Mouse (Mus musculus) liver, embryonic 16.5 days (tissue): ENCODE measurements around the gene Htr2b. TPM values are rescaled to one million over a fixed set of nuclear protein-coding genes. Genes with fewer than 3 reads are reported as not detected.

Experiments
- ATAC-seq: fragments of 200-750 bp; cut with Nextera tagmentation; 2 replicates; pipeline ENCODE4 v1.8.0; 2017; ENCODE audit warnings: low read depth, mild to moderate bottlenecking, moderate number of reproducible peaks, moderate library complexity
- H3K27ac ChIP-seq: fragments of 300-500 bp; sonication (generic); 2 replicates; pipeline ENCODE4 v1.5.1; 2014; ENCODE audit warnings: mild to moderate bottlenecking, low read length
- H3K27me3 ChIP-seq: fragments of 300-500 bp; sonication (generic); 2 replicates; pipeline ENCODE4 v1.6.1; 2014; ENCODE audit warnings: low read depth, low read length, mixed read lengths; ENCODE audit not compliant: control insufficient read depth, insufficient read depth
- H3K36me3 ChIP-seq: fragments of 300-500 bp; sonication (generic); 2 replicates; pipeline ENCODE4 v1.6.1; 2014; ENCODE audit warnings: mild to moderate bottlenecking; ENCODE audit not compliant: control insufficient read depth, insufficient read depth
- H3K4me1 ChIP-seq: fragments of 300-500 bp; sonication (generic); 2 replicates; pipeline ENCODE4 v1.6.1; 2014; ENCODE audit warnings: low read depth, low read length, mixed read lengths; ENCODE audit not compliant: control insufficient read depth
- H3K4me2 ChIP-seq: fragments of 300-500 bp; sonication (generic); 2 replicates; pipeline ENCODE4 v1.6.1; 2014; ENCODE audit warnings: low read depth, low read length, mixed read lengths
- H3K4me3 ChIP-seq: fragments of 300-500 bp; sonication (generic); 2 replicates; pipeline ENCODE4 v1.5.1; 2014; ENCODE audit warnings: low read depth, mild to moderate bottlenecking, low read length
- H3K9ac ChIP-seq: fragments of 300-500 bp; sonication (generic); 2 replicates; pipeline ENCODE4 v1.6.1; 2014; ENCODE audit warnings: low read depth, low read length
- H3K9me3 ChIP-seq: fragments of 300-500 bp; sonication (generic); replicated peaks from 2 replicates; pipeline ENCODE4 v1.6.1; 2016; ENCODE audit warnings: low read length; ENCODE audit not compliant: control insufficient read depth
- WGBS: fragments of 180-500 bp; shearing (Covaris S2); extraction: QIAGEN DNeasy Blood & Tissue Kit; methylation state at CpG from one replicate; pipeline ENCODE4 v1.1.7; 2014; ENCODE audit not compliant: insufficient replicate concordance; 5-methylcytosine and 5-hydroxymethylcytosine counted together
- polyA plus RNA-seq: library from polyadenylated mRNA; unstranded; fragments of >200 nt; fragmentation: Nextera tagmentation; extraction: Ambion mirVana; gene quantifications from 2 replicates; pipeline ENCODE4 v1.2.1, GENCODE M21; 2015

Gene Htr2b
- polyA plus RNA-seq, 1 experiment from 2014 or later: 0.06 TPM

DNA sequence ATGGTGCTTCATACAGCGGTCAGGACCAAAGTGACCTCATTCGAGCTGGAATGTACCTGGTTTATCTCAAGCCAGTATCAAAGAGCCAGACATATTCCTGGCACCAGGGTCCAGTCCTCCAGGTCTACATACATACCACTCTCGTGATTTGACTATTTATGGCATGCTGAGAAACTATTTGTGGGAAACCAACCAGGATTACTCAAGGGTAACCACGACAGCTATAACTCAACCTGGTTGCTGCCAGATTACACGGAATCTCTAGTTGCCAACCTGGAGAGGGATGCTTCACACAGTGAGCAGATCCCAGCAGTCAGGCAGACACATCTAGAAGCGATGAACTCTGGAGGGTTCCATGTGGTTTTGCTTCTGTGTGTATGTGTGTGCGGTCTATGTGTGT lies 39.6 kb upstream of the Htr2b start:
- Histone ChIP-seq H3K36me3 (no peaks in the 10 kb centered on the region), H3K4me3 (no peak overlapping the region), H3K4me1 (peaks cover 21% of the 10 kb centered on the region), H3K9ac (no peak overlapping the region), H3K27me3 (no peaks in the 10 kb centered on the region), H3K4me2 (no peak overlapping the region), H3K9me3 (no peaks in the 10 kb centered on the region), H3K27ac (no peak overlapping the region)
- no peak for ATAC-seq
- WGBS: 69% methylated on average over 7 of the region's 7 CpGs

DNA sequence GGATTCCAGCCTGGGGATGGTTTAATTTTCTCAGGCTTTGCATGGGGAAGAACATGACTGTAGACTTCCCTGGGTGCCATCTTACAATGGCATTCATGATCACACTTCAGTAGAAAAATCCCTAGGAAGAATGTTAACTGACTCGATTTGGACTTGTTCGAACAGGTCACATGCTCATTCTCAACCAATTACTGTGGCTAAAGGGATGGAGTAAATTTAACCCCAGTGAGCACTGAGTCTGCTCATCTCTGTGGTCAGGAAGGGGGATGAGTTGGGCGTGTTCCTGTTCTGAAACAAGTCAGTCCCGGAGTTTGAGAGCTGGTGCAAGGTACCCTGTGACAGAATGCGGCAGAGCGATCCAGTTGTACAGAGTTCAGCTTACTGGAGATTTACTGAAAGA lies 39.2 kb upstream of the Htr2b start:
- 59% methylated on average over 6 of the region's 6 CpGs for WGBS

DNA sequence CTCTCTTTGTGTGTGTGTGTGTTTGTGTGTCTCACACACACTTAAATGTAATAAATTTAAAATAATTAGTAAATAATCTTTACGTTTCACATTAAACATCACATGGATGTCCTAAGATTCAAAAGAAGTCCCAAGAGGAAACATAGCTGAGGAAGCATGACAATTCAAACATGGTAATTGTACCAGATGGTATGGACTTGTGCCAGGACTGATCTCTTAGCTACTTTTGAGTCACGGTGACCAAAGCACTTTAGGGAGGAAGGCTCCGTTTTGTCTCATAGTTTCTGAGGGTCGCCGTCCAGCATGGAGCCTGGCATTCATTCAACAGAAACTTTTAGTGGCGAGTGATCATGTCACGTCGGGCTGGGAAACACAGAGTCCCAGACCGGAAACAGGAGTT lies 36.4 kb upstream of the Htr2b start:
- H3K27me3 ChIP-seq: no peaks in the 10 kb centered on the region
- no peak for ATAC-seq
- H3K9ac ChIP-seq: no peak overlapping the region
- no peak overlapping the region for H3K27ac ChIP-seq
- no peaks in the 10 kb centered on the region for H3K9me3 ChIP-seq
- H3K36me3 ChIP-seq: no peaks in the 10 kb centered on the region
- peaks cover under 1% of the 10 kb centered on the region for H3K4me1 ChIP-seq
- 69% methylated on average over 9 of the region's 9 CpGs for WGBS
- no peak overlapping the region for H3K4me2 ChIP-seq
- no peak overlapping the region for H3K4me3 ChIP-seq

More for the DNA sequence above, 39.2 kb upstream of the Htr2b start:
- Histone ChIP-seq H3K4me1 (peaks cover 21% of the 10 kb centered on the region), H3K27me3 (no peaks in the 10 kb centered on the region), H3K4me3 (no peak overlapping the region), H3K9ac (no peak overlapping the region), H3K9me3 (no peaks in the 10 kb centered on the region), H3K4me2 (no peak overlapping the region), H3K36me3 (no peaks in the 10 kb centered on the region), H3K27ac (no peak overlapping the region)
- no peak for ATAC-seq

DNA sequence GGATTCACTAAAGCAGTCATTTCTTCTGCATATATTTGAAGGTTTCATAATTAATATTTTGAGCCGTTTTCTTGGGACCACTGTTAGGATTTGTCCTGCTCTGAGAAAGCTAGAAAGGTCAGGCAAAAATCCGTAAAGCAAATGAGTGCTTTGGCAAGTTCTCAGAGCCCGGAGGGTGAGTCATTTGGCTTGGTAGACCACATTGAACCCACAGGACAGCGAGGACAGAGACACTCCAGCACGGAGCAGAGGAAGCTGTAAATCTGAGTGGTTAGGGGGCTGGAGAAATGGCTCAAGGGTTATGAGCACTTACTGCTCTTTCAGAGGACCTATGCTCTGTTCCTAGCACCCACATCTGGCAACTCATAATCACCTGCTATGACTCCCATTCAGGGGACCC lies 35.8 kb upstream of the Htr2b start:
- Histone ChIP-seq H3K36me3 (no peaks in the 10 kb centered on the region), H3K4me2 (no peak overlapping the region), H3K27ac (no peak overlapping the region), H3K27me3 (no peaks in the 10 kb centered on the region), H3K4me3 (no peak overlapping the region), H3K9me3 (no peaks in the 10 kb centered on the region), H3K4me1 (no peaks in the 10 kb centered on the region), H3K9ac (no peak overlapping the region)
- ATAC-seq: no peak
- WGBS: 37% methylated on average over 5 of the region's 5 CpGs

DNA sequence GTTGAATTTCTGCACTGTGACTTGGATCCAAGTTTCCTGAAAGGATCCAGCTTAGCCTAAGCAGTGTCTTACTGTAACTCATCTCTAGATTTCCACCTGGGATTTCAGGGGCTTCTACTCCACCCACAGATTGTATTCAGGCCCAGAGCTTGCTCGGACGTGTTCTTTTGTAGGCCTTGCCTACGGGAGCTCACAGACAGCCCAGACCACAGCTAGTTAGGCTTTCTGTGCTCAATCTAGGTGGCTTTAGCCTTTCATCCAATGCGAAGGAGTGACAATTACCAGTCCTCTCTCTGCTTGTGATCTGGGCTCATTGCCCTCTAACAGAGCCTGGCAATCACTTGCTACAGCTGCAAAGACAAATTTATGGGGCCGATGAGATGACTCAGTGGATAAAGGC lies 34.5 kb upstream of the Htr2b start:
- Histone ChIP-seq H3K27me3 (no peaks in the 10 kb centered on the region), H3K36me3 (no peaks in the 10 kb centered on the region), H3K27ac (no peak overlapping the region), H3K9me3 (no peaks in the 10 kb centered on the region), H3K4me2 (no peak overlapping the region), H3K4me1 (no peaks in the 10 kb centered on the region), H3K4me3 (no peak overlapping the region), H3K9ac (no peak overlapping the region)
- no peak for ATAC-seq
- WGBS: 66% methylated on average over 5 of the region's 5 CpGs

DNA sequence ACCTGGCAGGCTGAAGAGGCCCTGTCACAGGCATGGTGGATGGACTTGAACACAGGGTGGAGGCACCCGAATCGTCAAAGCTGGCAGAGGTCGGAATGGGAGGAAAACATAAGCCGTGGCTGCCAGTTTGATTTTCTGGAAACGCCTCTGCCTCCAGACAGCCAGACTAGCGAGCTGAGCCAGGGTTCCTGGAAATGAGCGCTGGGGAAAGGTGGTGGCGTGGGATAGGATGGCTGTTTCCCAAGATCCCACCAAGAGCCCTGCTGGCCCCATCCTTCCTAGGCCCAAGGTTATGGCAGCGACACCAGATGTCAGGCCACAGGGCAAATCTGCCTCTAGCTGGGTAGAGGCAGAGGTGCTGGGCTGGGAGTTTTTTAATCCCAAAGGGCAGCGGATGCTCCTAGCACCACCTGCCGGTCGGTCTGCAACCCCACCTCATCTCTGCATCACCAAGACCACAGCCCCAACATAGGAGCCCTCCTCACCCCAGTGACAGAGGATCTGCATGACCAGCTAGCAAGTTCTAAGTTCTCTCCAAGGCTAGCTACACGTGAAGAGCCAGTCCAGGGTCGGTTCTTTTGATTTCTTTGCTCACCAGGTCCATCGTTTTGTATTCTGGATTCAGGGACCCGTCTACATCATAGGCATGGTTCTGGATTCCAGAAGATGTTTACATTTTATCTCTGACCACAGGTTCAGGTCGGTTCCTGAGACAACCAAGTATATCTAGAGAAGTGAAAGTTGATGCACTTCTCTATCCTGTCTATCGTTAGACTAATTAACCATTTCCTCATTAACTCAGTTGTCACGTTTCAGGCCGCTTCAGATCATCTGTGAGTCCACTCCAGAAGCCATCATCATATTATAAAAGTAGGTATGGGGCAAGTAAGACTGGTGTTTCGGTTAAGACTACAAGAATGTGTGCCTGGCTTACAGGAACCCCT lies 32.5 kb upstream of the Htr2b start:
- no peaks in the 10 kb centered on the region for H3K4me1 ChIP-seq
- H3K36me3 ChIP-seq: peaks cover 2% of the 10 kb centered on the region
- no peaks in the 10 kb centered on the region for H3K9me3 ChIP-seq
- no peak overlapping the region for H3K4me3 ChIP-seq
- 68% methylated on average over 21 of the region's 21 CpGs for WGBS
- no peak for ATAC-seq
- H3K9ac ChIP-seq: no peak overlapping the region
- no peak overlapping the region for H3K27ac ChIP-seq
- no peaks in the 10 kb centered on the region for H3K27me3 ChIP-seq
- H3K4me2 ChIP-seq: no peak overlapping the region

DNA sequence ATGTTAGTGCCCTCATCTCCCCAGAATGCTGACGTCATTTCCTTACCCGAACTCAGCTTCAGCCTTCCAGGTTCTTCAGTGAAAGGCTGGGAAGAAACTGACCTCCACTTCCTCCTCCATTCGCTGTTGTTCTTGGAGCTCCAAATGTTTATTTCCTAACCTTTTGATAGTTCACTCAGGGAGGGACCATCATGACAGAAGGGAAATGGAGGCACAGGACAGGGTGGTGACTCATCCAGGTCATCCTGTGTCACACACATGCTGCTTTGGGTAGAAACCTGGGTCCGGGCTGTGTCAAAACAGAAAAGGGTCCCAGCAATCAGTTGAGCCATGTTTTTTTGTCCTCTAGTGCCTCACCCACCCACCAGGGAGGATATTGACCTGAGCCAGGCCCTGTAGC lies 31.4 kb upstream of the Htr2b start:
- Histone ChIP-seq H3K9me3 (no peaks in the 10 kb centered on the region), H3K4me2 (no peak overlapping the region), H3K36me3 (peaks cover 10% of the 10 kb centered on the region), H3K4me1 (no peaks in the 10 kb centered on the region), H3K4me3 (no peak overlapping the region), H3K27me3 (no peaks in the 10 kb centered on the region), H3K9ac (no peak overlapping the region), H3K27ac (no peak overlapping the region)
- 63% methylated on average over 4 of the region's 4 CpGs for WGBS
- ATAC-seq: no peak

DNA sequence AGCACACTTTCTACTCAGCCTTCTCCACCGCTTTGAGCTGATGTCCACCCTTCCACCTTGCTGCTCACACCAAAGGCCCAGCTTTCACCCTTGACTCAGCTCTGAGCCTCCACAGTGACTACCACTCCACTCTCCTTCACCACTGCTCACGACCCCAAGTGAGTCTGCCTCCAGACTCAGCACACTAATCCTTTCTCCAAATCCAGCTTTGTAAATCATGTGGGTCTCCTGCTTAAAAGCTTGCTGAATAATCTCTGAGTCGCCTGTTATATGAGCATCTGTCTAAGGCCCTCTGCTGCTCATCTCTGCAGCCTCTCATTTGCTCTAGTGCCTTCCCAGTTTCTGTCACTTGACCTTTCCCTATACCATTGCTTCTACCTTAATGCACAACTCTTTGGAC lies 29.3 kb upstream of the Htr2b start:
- peaks cover 17% of the 10 kb centered on the region for H3K36me3 ChIP-seq
- no peaks in the 10 kb centered on the region for H3K4me1 ChIP-seq
- WGBS: 79% methylated on average over 3 of the region's 3 CpGs
- H3K27ac ChIP-seq: no peak overlapping the region
- no peak overlapping the region for H3K9ac ChIP-seq
- H3K9me3 ChIP-seq: no peaks in the 10 kb centered on the region
- H3K4me2 ChIP-seq: no peak overlapping the region
- no peaks in the 10 kb centered on the region for H3K27me3 ChIP-seq
- no peak overlapping the region for H3K4me3 ChIP-seq
- ATAC-seq: no peak

DNA sequence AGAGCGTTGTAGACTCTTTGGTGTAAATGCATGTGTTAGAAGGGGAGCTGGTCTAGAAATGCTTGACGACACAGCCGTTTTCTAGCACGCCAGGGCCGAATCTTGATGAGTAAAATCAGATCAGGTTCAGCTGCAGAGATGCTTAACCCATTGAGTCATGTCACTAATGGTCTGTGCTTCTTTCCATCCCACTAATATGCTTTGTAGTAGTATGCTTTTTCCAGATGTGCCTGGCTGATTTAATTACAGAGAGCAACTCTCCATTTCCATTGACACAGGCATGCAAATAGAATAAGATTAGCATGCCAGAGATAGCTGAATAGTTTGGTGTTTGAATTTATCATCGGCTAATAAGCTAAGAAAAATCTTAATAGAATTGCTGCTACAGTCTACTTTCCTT lies 23.5 kb upstream of the Htr2b start:
- H3K36me3 ChIP-seq: peaks cover 35% of the 10 kb centered on the region
- H3K27ac ChIP-seq: no peak overlapping the region
- WGBS: 92% methylated on average over 6 of the region's 6 CpGs
- no peaks in the 10 kb centered on the region for H3K27me3 ChIP-seq
- no peak for ATAC-seq
- no peak overlapping the region for H3K4me2 ChIP-seq
- H3K4me1 ChIP-seq: no peaks in the 10 kb centered on the region
- H3K9ac ChIP-seq: no peak overlapping the region
- no peaks in the 10 kb centered on the region for H3K9me3 ChIP-seq
- H3K4me3 ChIP-seq: no peak overlapping the region
